Mouse (Mus musculus): ENCODE measurements around the gene Olfr726. TPM values are rescaled to one million over a fixed set of nuclear protein-coding genes. Genes with fewer than 3 reads are reported as not detected.

The Olfr726 gene
- polyA plus RNA-seq (2011; ENCODE audit: insufficient read depth, insufficient read length, low read depth, missing spikeins) = not detected in 2 replicates

DNA sequence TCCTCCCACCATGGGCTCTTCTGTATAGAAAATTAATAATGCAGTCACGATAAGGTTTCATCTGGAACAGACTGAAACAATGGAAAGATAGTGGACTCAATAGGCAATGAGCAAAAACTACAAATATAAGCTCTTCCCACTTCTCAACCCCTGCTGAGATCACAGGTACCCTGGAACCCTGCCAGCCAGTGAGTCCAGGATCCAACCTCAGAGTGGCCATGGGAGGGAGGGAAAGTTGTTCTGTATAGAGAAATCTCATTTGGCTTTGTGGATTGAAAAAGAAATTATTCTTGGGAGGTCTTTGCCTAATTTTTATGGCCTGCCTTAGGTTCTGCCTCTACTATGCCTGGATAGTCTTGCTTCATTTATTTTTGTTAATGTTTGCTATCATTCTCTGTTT lies at the start of gene Olfr726:
Olfr726 (minus strand) TSS at position 101 of the 400 bp plus-strand sequence.
- Histone ChIP-seq H3K4me3 (ENCODE audit: low read depth, low read length) (no peak within 1 kb of the TSS), H3K27ac (ENCODE audit: insufficient read depth, low read length) (no peak within 1 kb of the TSS)
- TF ChIP-seq EP300 (IDR thresholded peaks at IDR 0.05; ENCODE audit: insufficient read depth, low read depth, low read length) (no peak), POLR2A (IDR thresholded peaks at IDR 0.05; ENCODE audit: insufficient read depth, low read length) (no peak), CTCF (IDR thresholded peaks at IDR 0.05; ENCODE audit: low read depth, low read length) (no peak)

DNA sequence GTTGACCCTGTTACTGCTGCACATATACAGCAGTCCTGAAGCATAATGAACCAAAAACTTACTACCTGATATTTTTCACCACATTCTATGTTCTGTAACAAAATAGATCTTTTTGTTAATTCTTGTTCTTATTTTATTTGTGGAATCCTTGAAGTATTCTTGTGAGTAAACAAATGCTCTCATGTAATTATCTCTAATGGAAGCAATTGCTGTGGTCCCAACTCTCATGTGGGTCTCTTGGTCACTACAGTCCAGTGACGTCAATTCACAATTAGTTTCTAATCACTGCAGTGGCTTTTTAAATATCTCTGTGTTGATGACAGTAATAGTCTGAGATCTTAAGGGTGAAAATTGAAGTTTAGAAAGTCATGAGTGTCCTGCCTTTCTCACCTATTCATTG lies 32.1 kb upstream of the Olfr726 start, which contains the start of gene Olfr727:
Olfr727 (plus strand) TSS at position 301 of the 400 bp plus-strand sequence.
- no peaks in the 10 kb centered on the region for H3K9me3 ChIP-seq (replicated peaks; ENCODE audit: control insufficient read depth, insufficient read depth, low read length, poor library complexity, severe bottlenecking)
- H3K27ac ChIP-seq (ENCODE audit: insufficient read depth, low read length) = no peak within 1 kb of the TSS
- no peaks in the 10 kb centered on the region for H3K27me3 ChIP-seq (ENCODE audit: control insufficient read depth, insufficient read depth, low read length, poor library complexity, severe bottlenecking)
- no peaks in the 10 kb centered on the region for H3K36me3 ChIP-seq (ENCODE audit: control insufficient read depth, insufficient read depth, low read length, poor library complexity, severe bottlenecking)
- no peak within 1 kb of the TSS for H3K4me3 ChIP-seq (ENCODE audit: low read depth, low read length)
- TF ChIP-seq EP300 (IDR thresholded peaks at IDR 0.05; ENCODE audit: insufficient read depth, low read depth, low read length) = no peak
- TF ChIP-seq CTCF (IDR thresholded peaks at IDR 0.05; ENCODE audit: low read depth, low read length) = no peak
- no peak for TF ChIP-seq POLR2A (IDR thresholded peaks at IDR 0.05; ENCODE audit: insufficient read depth, low read length)
- H3K4me1 ChIP-seq (ENCODE audit: control insufficient read depth, insufficient read depth, low read length) = no peaks in the 10 kb centered on the region
- H3K9ac ChIP-seq (ENCODE audit: low read depth, poor library complexity, severe bottlenecking) = no peak within 1 kb of the TSS

More for the DNA sequence above, at the start of gene Olfr726:
- Histone ChIP-seq H3K9ac (ENCODE audit: low read depth, poor library complexity, severe bottlenecking) (no peak within 1 kb of the TSS), H3K9me3 (replicated peaks; ENCODE audit: control insufficient read depth, insufficient read depth, low read length, poor library complexity, severe bottlenecking) (no peaks in the 10 kb centered on the region), H3K36me3 (ENCODE audit: control insufficient read depth, insufficient read depth, low read length, poor library complexity, severe bottlenecking) (no peaks in the 10 kb centered on the region), H3K27me3 (ENCODE audit: control insufficient read depth, insufficient read depth, low read length, poor library complexity, severe bottlenecking) (no peaks in the 10 kb centered on the region), H3K4me1 (ENCODE audit: control insufficient read depth, insufficient read depth, low read length) (no peaks in the 10 kb centered on the region)

DNA sequence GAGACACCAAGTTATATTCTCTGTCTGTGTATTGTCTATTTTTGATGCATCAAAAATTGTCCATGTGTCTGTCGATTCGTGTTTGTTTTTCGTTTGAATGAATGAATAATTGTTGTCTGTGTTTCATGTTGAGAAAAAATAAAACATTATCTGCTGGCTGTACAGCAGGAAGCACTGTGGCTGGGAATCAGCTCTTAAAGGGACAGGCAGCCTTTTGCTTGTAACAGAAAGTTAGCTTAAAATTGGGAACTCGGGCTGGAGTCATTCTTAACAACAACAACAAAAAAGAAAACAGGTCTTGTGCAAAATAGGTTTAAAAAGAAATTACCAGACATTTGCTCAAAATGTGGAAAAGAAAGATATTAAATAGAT lies 28.0 kb downstream of the Olfr726 start:
- no peak overlapping the region for H3K27ac ChIP-seq (ENCODE audit: insufficient read depth, low read length)
- TF ChIP-seq POLR2A (IDR thresholded peaks at IDR 0.05; ENCODE audit: insufficient read depth, low read length) (no peak), EP300 (IDR thresholded peaks at IDR 0.05; ENCODE audit: insufficient read depth, low read depth, low read length) (no peak), CTCF (IDR thresholded peaks at IDR 0.05; ENCODE audit: low read depth, low read length) (no peak)
- no peak overlapping the region for H3K4me3 ChIP-seq (ENCODE audit: low read depth, low read length)
- H3K27me3 ChIP-seq (ENCODE audit: control insufficient read depth, insufficient read depth, low read length, poor library complexity, severe bottlenecking) = no peaks in the 10 kb centered on the region; the same call in 1 of the 2 replicates
- H3K4me1 ChIP-seq (ENCODE audit: control insufficient read depth, insufficient read depth, low read length) = no peaks in the 10 kb centered on the region
- H3K9me3 ChIP-seq (replicated peaks; ENCODE audit: control insufficient read depth, insufficient read depth, low read length, poor library complexity, severe bottlenecking) = no peaks in the 10 kb centered on the region
- H3K36me3 ChIP-seq (ENCODE audit: control insufficient read depth, insufficient read depth, low read length, poor library complexity, severe bottlenecking) = no peaks in the 10 kb centered on the region
- peak overlapping the region; percentile 68 for H3K9ac ChIP-seq (ENCODE audit: low read depth, poor library complexity, severe bottlenecking)

DNA sequence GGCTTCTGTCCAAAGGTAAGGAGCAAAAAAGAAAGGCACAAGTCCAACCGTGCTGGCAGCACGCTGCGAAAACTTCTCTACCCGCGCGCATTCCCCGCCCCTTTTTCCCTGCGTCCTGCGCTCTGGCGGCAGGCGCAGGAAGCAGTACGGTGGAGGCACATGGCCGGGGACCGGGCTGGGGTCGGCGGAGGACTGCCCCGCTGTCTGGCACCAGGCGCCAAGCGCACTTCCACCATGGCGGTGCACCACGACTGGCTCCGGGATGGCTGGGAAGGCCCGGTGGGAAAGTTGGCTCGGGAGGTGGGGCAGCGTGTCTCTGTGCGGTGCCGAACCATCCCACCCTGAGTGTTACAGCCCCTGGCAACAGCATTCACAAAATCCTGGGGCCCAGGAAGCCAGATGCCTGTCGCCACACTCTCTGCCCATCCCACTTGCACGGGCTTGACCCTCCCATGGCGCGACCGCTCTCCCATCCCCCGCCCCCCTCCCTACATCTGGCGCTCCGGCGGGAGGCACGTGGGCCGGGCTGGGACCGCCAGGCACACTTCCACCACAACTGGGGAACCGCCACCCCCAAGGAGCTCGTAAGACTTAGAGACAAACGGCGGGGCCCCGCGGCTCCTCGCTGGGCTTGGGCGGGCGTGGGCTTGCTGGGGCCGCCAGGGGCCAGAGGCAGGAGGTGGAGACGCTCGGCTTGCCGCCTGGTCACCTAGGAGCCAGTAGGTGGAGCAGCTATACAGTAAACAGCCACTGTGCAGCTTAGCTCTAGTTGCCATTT lies 28.6 kb downstream of the Olfr726 start:
- TF ChIP-seq POLR2A (IDR thresholded peaks at IDR 0.05; ENCODE audit: insufficient read depth, low read length) (no peak), CTCF (IDR thresholded peaks at IDR 0.05; ENCODE audit: low read depth, low read length) (peak; percentile 48)
- Histone ChIP-seq H3K27ac (ENCODE audit: insufficient read depth, low read length) (no peak overlapping the region), H3K9me3 (replicated peaks; ENCODE audit: control insufficient read depth, insufficient read depth, low read length, poor library complexity, severe bottlenecking) (no peaks in the 10 kb centered on the region), H3K27me3 (ENCODE audit: control insufficient read depth, insufficient read depth, low read length, poor library complexity, severe bottlenecking) (no peaks in the 10 kb centered on the region; the same call in 1 of the 2 replicates), H3K36me3 (ENCODE audit: control insufficient read depth, insufficient read depth, low read length, poor library complexity, severe bottlenecking) (no peaks in the 10 kb centered on the region), H3K4me3 (ENCODE audit: low read depth, low read length) (peak overlapping the region; percentile 74), H3K4me1 (ENCODE audit: control insufficient read depth, insufficient read depth, low read length) (no peaks in the 10 kb centered on the region), H3K9ac (ENCODE audit: low read depth, poor library complexity, severe bottlenecking) (peak overlapping the region; percentile 68)

DNA sequence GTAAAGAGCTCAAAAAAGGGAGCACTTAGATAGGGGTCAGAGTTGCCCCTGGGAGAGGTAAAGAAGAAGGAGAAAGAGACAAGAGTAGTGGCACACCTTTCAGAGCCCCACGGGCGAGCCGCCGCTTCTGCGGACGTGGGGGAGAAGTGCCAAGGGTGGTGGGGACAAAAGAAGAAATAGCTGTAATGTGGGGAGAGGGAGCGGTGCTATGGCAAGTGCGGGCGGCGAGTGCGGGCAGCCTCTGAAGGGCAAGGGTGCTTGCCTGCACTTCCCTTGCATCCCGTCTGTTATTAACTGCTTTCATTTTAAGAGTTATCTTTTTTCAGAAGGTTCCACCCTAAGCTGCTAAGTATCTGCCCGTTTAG lies 29.2 kb downstream of the Olfr726 start:
- H3K36me3 ChIP-seq (ENCODE audit: control insufficient read depth, insufficient read depth, low read length, poor library complexity, severe bottlenecking) = no peaks in the 10 kb centered on the region
- H3K9me3 ChIP-seq (replicated peaks; ENCODE audit: control insufficient read depth, insufficient read depth, low read length, poor library complexity, severe bottlenecking) = no peaks in the 10 kb centered on the region
- TF ChIP-seq CTCF (IDR thresholded peaks at IDR 0.05; ENCODE audit: low read depth, low read length) (no peak), POLR2A (IDR thresholded peaks at IDR 0.05; ENCODE audit: insufficient read depth, low read length) (no peak), EP300 (IDR thresholded peaks at IDR 0.05; ENCODE audit: insufficient read depth, low read depth, low read length) (no peak)
- H3K9ac ChIP-seq (ENCODE audit: low read depth, poor library complexity, severe bottlenecking) = peak overlapping the region; percentile 68
- peak overlapping the region; percentile 74 for H3K4me3 ChIP-seq (ENCODE audit: low read depth, low read length)
- H3K4me1 ChIP-seq (ENCODE audit: control insufficient read depth, insufficient read depth, low read length) = no peaks in the 10 kb centered on the region
- no peak overlapping the region for H3K27ac ChIP-seq (ENCODE audit: insufficient read depth, low read length)
- no peaks in the 10 kb centered on the region; the same call in 1 of the 2 replicates for H3K27me3 ChIP-seq (ENCODE audit: control insufficient read depth, insufficient read depth, low read length, poor library complexity, severe bottlenecking)

DNA sequence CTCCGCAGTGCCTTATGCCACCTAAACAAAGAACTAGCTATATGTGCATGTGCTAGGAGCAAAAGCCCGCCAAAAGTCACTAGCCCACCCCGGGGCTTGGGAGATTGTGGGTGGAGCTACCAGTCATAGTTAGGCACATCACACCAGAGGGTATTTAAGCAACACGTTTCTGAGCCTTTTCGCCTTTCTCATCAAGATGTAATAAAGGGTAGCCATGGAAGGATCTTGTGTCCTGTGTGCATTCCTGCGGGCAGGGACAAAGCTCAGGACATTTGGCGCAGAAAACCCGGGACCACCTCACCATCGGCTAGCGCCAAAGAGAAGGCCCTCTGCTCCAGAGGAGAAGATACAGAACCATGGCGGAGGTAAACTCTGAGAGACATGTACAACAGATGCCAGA lies 29.6 kb downstream of the Olfr726 start:
- Histone ChIP-seq H3K9ac (ENCODE audit: low read depth, poor library complexity, severe bottlenecking) (peak overlapping the region; percentile 68), H3K4me1 (ENCODE audit: control insufficient read depth, insufficient read depth, low read length) (no peaks in the 10 kb centered on the region), H3K36me3 (ENCODE audit: control insufficient read depth, insufficient read depth, low read length, poor library complexity, severe bottlenecking) (no peaks in the 10 kb centered on the region), H3K4me3 (ENCODE audit: low read depth, low read length) (peak overlapping the region; percentile 74), H3K27me3 (ENCODE audit: control insufficient read depth, insufficient read depth, low read length, poor library complexity, severe bottlenecking) (no peaks in the 10 kb centered on the region; the same call in 1 of the 2 replicates), H3K27ac (ENCODE audit: insufficient read depth, low read length) (no peak overlapping the region), H3K9me3 (replicated peaks; ENCODE audit: control insufficient read depth, insufficient read depth, low read length, poor library complexity, severe bottlenecking) (no peaks in the 10 kb centered on the region)
- TF ChIP-seq POLR2A (IDR thresholded peaks at IDR 0.05; ENCODE audit: insufficient read depth, low read length) = no peak
